Mouse (Mus musculus) neural tube, embryonic 13.5 days (tissue): ENCODE data around the gene Bach2. TPM values are rescaled to one million over a fixed set of nuclear protein-coding genes. Genes with fewer than 3 reads are reported as not detected.

Experiments
- ATAC-seq: fragments of 200-750 bp; cut with Nextera tagmentation; 2 replicates; pipeline ENCODE4 v1.8.0; 2017; ENCODE audit warnings: low read depth, mild to moderate bottlenecking, moderate TSS enrichment, moderate library complexity
- H3K27ac ChIP-seq: fragments of 300-500 bp; sonication (generic); replicated peaks from 2 replicates; pipeline ENCODE4 v1.5.1; 2015; ENCODE audit warnings: moderate library complexity, mild to moderate bottlenecking, inconsistent platforms
- H3K27me3 ChIP-seq: fragments of 300-500 bp; sonication (generic); 2 replicates; pipeline ENCODE4 v1.6.1; 2015; ENCODE audit warnings: mild to moderate bottlenecking, inconsistent platforms
- H3K36me3 ChIP-seq: fragments of 300-500 bp; sonication (generic); 2 replicates; pipeline ENCODE4 v1.6.1; 2015; ENCODE audit warnings: mild to moderate bottlenecking, inconsistent platforms
- H3K4me1 ChIP-seq: fragments of 300-500 bp; sonication (generic); replicated peaks from 2 replicates; pipeline ENCODE4 v1.6.1; 2015; ENCODE audit warnings: inconsistent platforms
- H3K4me2 ChIP-seq: fragments of 300-500 bp; sonication (generic); 2 replicates; pipeline ENCODE4 v1.6.1; 2015; ENCODE audit warnings: inconsistent platforms, mild to moderate bottlenecking, moderate library complexity
- H3K4me3 ChIP-seq: fragments of 300-500 bp; sonication (generic); 2 replicates; pipeline ENCODE4 v1.5.1; 2015; ENCODE audit warnings: mild to moderate bottlenecking, inconsistent platforms
- H3K9ac ChIP-seq: fragments of 300-500 bp; sonication (generic); 2 replicates; pipeline ENCODE4 v1.6.1; 2015; ENCODE audit warnings: moderate library complexity, mild to moderate bottlenecking, inconsistent platforms
- H3K9me3 ChIP-seq: fragments of 300-500 bp; sonication (generic); 2 replicates; pipeline ENCODE4 v1.6.1; 2016; ENCODE audit warnings: inconsistent platforms
- WGBS: fragments of 180-500 bp; shearing (Covaris S2); methylation state at CpG from one replicate; pipeline ENCODE4 v1.1.7; 2015; 5-methylcytosine and 5-hydroxymethylcytosine counted together
- polyA plus RNA-seq: library from polyadenylated mRNA; unstranded; fragments of >200 nt; fragmentation: Nextera tagmentation; extraction: Ambion mirVana; gene quantifications from 2 replicates; pipeline ENCODE4 v1.2.1, GENCODE M21; 2015

Gene Bach2
- polyA plus RNA-seq, 1 experiment from 2014 or later, result 37.7 TPM

GRCm38 (mm10) chr4:32375721-32376526 is 137.3 kb downstream of the Bach2 start:
- peaks cover 65% of the 10 kb centered on the region for H3K4me1 ChIP-seq

GRCm38 (mm10) chr4:32376527-32376948 is 137.9 kb downstream of the Bach2 start:
- Histone ChIP-seq H3K36me3 (no peaks in the 10 kb centered on the region), H3K27me3 (no peaks in the 10 kb centered on the region), H3K4me1 (peaks cover 65% of the 10 kb centered on the region), H3K9me3 (no peaks in the 10 kb centered on the region), H3K4me3 (no peak overlapping the region), H3K27ac (no peak overlapping the region), H3K9ac (no peak overlapping the region), H3K4me2 (no peak overlapping the region)
- ATAC-seq, result no peak
- 71% methylated on average over 6 of the region's 6 CpGs for WGBS

More at GRCm38 (mm10) chr4:32375721-32376526, 137.3 kb downstream of the Bach2 start:
- Histone ChIP-seq H3K27ac (0 out of 2 replicates have a peak overlapping the region, but pooled peaks have one; percentile 15), H3K36me3 (no peaks in the 10 kb centered on the region), H3K4me3 (no peak overlapping the region), H3K27me3 (no peaks in the 10 kb centered on the region), H3K9ac (no peak overlapping the region), H3K9me3 (no peaks in the 10 kb centered on the region), H3K4me2 (no peak overlapping the region)
- no peak for ATAC-seq
- 86% methylated on average over 16 of the region's 16 CpGs for whole genome bisulfite sequencing

- Histone ChIP-seq H3K4me3 (no peak overlapping the region), H3K4me2 (no peak overlapping the region), H3K27ac (no peak overlapping the region), H3K9me3 (no peaks in the 10 kb centered on the region), H3K9ac (no peak overlapping the region), H3K4me1 (peaks cover 65% of the 10 kb centered on the region), H3K36me3 (no peaks in the 10 kb centered on the region), H3K27me3 (no peaks in the 10 kb centered on the region)
- ATAC-seq, result no peak
- WGBS, result 90% methylated on average over 7 of the region's 7 CpGs
Measured at GRCm38 (mm10) chr4:32379140-32379539, 140.5 kb downstream of the Bach2 start.

- Histone ChIP-seq H3K36me3 (no peaks in the 10 kb centered on the region), H3K27me3 (no peaks in the 10 kb centered on the region), H3K4me2 (no peak overlapping the region), H3K9ac (no peak overlapping the region), H3K4me3 (no peak overlapping the region), H3K9me3 (no peaks in the 10 kb centered on the region), H3K27ac (peak overlapping the region; percentile 55), H3K4me1 (peaks cover 55% of the 10 kb centered on the region)
- WGBS, result 69% methylated on average over 16 of the region's 16 CpGs
- ATAC-seq, result peak; percentile 55; the same call in 1 of the 2 replicates
Measured at GRCm38 (mm10) chr4:32381666-32382381, 143.2 kb downstream of the Bach2 start.

GRCm38 (mm10) chr4:32385121-32385520 is 146.5 kb downstream of the Bach2 start:
- Histone ChIP-seq H3K4me3 (no peak overlapping the region), H3K9ac (no peak overlapping the region), H3K4me1 (peaks cover 86% of the 10 kb centered on the region), H3K4me2 (no peak overlapping the region), H3K36me3 (no peaks in the 10 kb centered on the region), H3K9me3 (no peaks in the 10 kb centered on the region), H3K27me3 (no peaks in the 10 kb centered on the region), H3K27ac (no peak overlapping the region)
- WGBS, result 89% methylated on average over 2 of the region's 2 CpGs
- no peak for ATAC-seq

GRCm38 (mm10) chr4:32385623-32386022 is 147.0 kb downstream of the Bach2 start:
- Histone ChIP-seq H3K4me1 (peaks cover 85% of the 10 kb centered on the region), H3K36me3 (no peaks in the 10 kb centered on the region)
- ATAC-seq, result no peak

GRCm38 (mm10) chr4:32386346-32386745 is 147.7 kb downstream of the Bach2 start:
- no peak overlapping the region for H3K9ac ChIP-seq
- WGBS, result 75% methylated on average over 10 of the region's 10 CpGs
- ATAC-seq, result no peak
- H3K4me3 ChIP-seq, result no peak overlapping the region
- H3K36me3 ChIP-seq, result no peaks in the 10 kb centered on the region
- no peak overlapping the region for H3K4me2 ChIP-seq
- H3K27ac ChIP-seq, result no peak overlapping the region
- H3K9me3 ChIP-seq, result no peaks in the 10 kb centered on the region
- peaks cover 80% of the 10 kb centered on the region for H3K4me1 ChIP-seq
- H3K27me3 ChIP-seq, result no peaks in the 10 kb centered on the region

More at GRCm38 (mm10) chr4:32385623-32386022, 147.0 kb downstream of the Bach2 start:
- no peak overlapping the region for H3K4me3 ChIP-seq
- no peak overlapping the region for H3K27ac ChIP-seq
- no peak overlapping the region for H3K4me2 ChIP-seq
- WGBS, result 96% methylated on average over 14 of the region's 14 CpGs
- H3K9ac ChIP-seq, result no peak overlapping the region
- no peaks in the 10 kb centered on the region for H3K27me3 ChIP-seq
- no peaks in the 10 kb centered on the region for H3K9me3 ChIP-seq

- Histone ChIP-seq H3K4me2 (no peak overlapping the region), H3K36me3 (no peaks in the 10 kb centered on the region), H3K9ac (no peak overlapping the region), H3K27ac (0 out of 2 replicates have a peak overlapping the region, but pooled peaks have one; percentile 49), H3K4me1 (peaks cover 74% of the 10 kb centered on the region), H3K4me3 (no peak overlapping the region), H3K9me3 (no peaks in the 10 kb centered on the region), H3K27me3 (no peaks in the 10 kb centered on the region)
- 83% methylated on average over 8 of the region's 8 CpGs for WGBS
- no peak for ATAC-seq
Measured at GRCm38 (mm10) chr4:32386931-32387330, 148.3 kb downstream of the Bach2 start.

- Histone ChIP-seq H3K36me3 (no peaks in the 10 kb centered on the region), H3K27ac (peak overlapping the region; percentile 49), H3K4me3 (no peak overlapping the region), H3K9me3 (no peaks in the 10 kb centered on the region), H3K4me2 (no peak overlapping the region), H3K27me3 (no peaks in the 10 kb centered on the region), H3K4me1 (peaks cover 71% of the 10 kb centered on the region), H3K9ac (no peak overlapping the region)
- no peak for ATAC-seq
- WGBS, result 77% methylated on average over 11 of the region's 11 CpGs
Measured at GRCm38 (mm10) chr4:32387479-32388240, 149.1 kb downstream of the Bach2 start.

- ATAC-seq, result no peak
- Histone ChIP-seq H3K9me3 (no peaks in the 10 kb centered on the region), H3K4me3 (no peak overlapping the region), H3K4me2 (no peak overlapping the region), H3K27ac (peak overlapping the region; percentile 46), H3K27me3 (no peaks in the 10 kb centered on the region), H3K36me3 (no peaks in the 10 kb centered on the region), H3K9ac (0 out of 2 replicates have a peak overlapping the region, but pooled peaks have one; percentile 17), H3K4me1 (peaks cover 70% of the 10 kb centered on the region)
- 83% methylated on average over 9 of the region's 9 CpGs for WGBS
Measured at GRCm38 (mm10) chr4:32388564-32388963, 150.0 kb downstream of the Bach2 start.

GRCm38 (mm10) chr4:32389107-32389800 is 150.7 kb downstream of the Bach2 start:
- WGBS, result 60% methylated on average over 14 of the region's 14 CpGs
- Histone ChIP-seq H3K27ac (peak overlapping the region; percentile 46), H3K36me3 (no peaks in the 10 kb centered on the region), H3K4me3 (no peak overlapping the region), H3K9ac (0 out of 2 replicates have a peak overlapping the region, but pooled peaks have one; percentile 17), H3K4me2 (no peak overlapping the region), H3K9me3 (no peaks in the 10 kb centered on the region), H3K27me3 (no peaks in the 10 kb centered on the region), H3K4me1 (peaks cover 70% of the 10 kb centered on the region)
- ATAC-seq, result no peak
